Mouse (Mus musculus): ENCODE results near the gene Hsd11b1. TPM values are rescaled to one million over a fixed set of nuclear protein-coding genes. Genes with fewer than 3 reads are reported as not detected.

Hsd11b1 gene
- polyA plus RNA-seq (2014; fragmentation: Illumina TruSeq; extraction: RNeasy Lipid Tissue Mini Kit (QIAGEN cat#74804); ENCODE audit: low read depth, low replicate concordance): 12.0 TPM

GRCm38 (mm10) chr1:193263955-193264598 is at the start of gene Hsd11b1:
Gene Hsd11b1 (minus strand): TSS chr1:193264075.

GRCm38 (mm10) chr1:193272916-193273601 is 9.2 kb upstream of the Hsd11b1 start, which contains the start of gene G0s2:
Gene G0s2 (minus strand): TSS chr1:193273217.

GRCm38 (mm10) chr1:193207503-193207902 is 56.4 kb downstream of the Hsd11b1 start, which contains the start of gene Lamb3:
Gene Lamb3 (plus strand): TSS chr1:193207699.

GRCm38 (mm10) chr1:193201383-193201778 is 62.5 kb downstream of the Hsd11b1 start, which contains the start of gene Traf3ip3:
Gene Traf3ip3 (minus strand): TSS chr1:193201703.

Other genes starting within 250 kb of the Hsd11b1 start
- 2.0 TPM for gene Syt14, start 228.3 kb downstream of the Hsd11b1 start, polyA plus RNA-seq (2014; fragmentation: Illumina TruSeq; extraction: RNeasy Lipid Tissue Mini Kit (QIAGEN cat#74804); ENCODE audit: low read depth, low replicate concordance)
- 16.4 TPM for gene Diexf, start 133.8 kb downstream of the Hsd11b1 start, polyA plus RNA-seq (2014; fragmentation: Illumina TruSeq; extraction: RNeasy Lipid Tissue Mini Kit (QIAGEN cat#74804); ENCODE audit: low read depth, low replicate concordance)
- 221 TPM for gene Irf6, start 111.0 kb downstream of the Hsd11b1 start, polyA plus RNA-seq (2014; fragmentation: Illumina TruSeq; extraction: RNeasy Lipid Tissue Mini Kit (QIAGEN cat#74804); ENCODE audit: low read depth, low replicate concordance)
- 24.4 TPM for gene A130010J15Rik, start 96.0 kb downstream of the Hsd11b1 start, polyA plus RNA-seq (2014; fragmentation: Illumina TruSeq; extraction: RNeasy Lipid Tissue Mini Kit (QIAGEN cat#74804); ENCODE audit: low read depth, low replicate concordance)
- 3.2 TPM for gene Traf3ip3, start 62.4 kb downstream of the Hsd11b1 start, polyA plus RNA-seq (2014; fragmentation: Illumina TruSeq; extraction: RNeasy Lipid Tissue Mini Kit (QIAGEN cat#74804); ENCODE audit: low read depth, low replicate concordance)
- gene Lamb3, start 56.4 kb downstream of the Hsd11b1 start, polyA plus RNA-seq (2014; fragmentation: Illumina TruSeq; extraction: RNeasy Lipid Tissue Mini Kit (QIAGEN cat#74804); ENCODE audit: low read depth, low replicate concordance): 11.9 TPM
- gene G0s2, start 9.1 kb upstream of the Hsd11b1 start, polyA plus RNA-seq (2014; fragmentation: Illumina TruSeq; extraction: RNeasy Lipid Tissue Mini Kit (QIAGEN cat#74804); ENCODE audit: low read depth, low replicate concordance): not detected
- gene Camk1g, start 106.2 kb upstream of the Hsd11b1 start, polyA plus RNA-seq (2014; fragmentation: Illumina TruSeq; extraction: RNeasy Lipid Tissue Mini Kit (QIAGEN cat#74804); ENCODE audit: low read depth, low replicate concordance): not detected